Mouse (Mus musculus) forebrain, embryonic 13.5 days (tissue): ENCODE data around the gene Opa3. TPM values are rescaled to one million over a fixed set of nuclear protein-coding genes. Genes with fewer than 3 reads are reported as not detected.

Experiments used
- ATAC-seq: fragments of 200-750 bp; cut with Nextera tagmentation; 2 replicates; pipeline ENCODE4 v1.8.0; 2017
- H3K27ac ChIP-seq: fragments of 300-500 bp; sonication (generic); 2 replicates; pipeline ENCODE4 v1.5.1; 2015; ENCODE audit warnings: inconsistent platforms, mild to moderate bottlenecking, moderate library complexity
- H3K27me3 ChIP-seq: fragments of 300-500 bp; sonication (generic); 2 replicates; pipeline ENCODE4 v1.6.1; 2015; ENCODE audit warnings: mild to moderate bottlenecking, inconsistent platforms
- H3K36me3 ChIP-seq: fragments of 300-500 bp; sonication (generic); 2 replicates; pipeline ENCODE4 v1.6.1; 2015; ENCODE audit warnings: mild to moderate bottlenecking, inconsistent platforms; ENCODE audit not compliant: poor library complexity, severe bottlenecking
- H3K4me1 ChIP-seq: fragments of 300-500 bp; sonication (generic); 2 replicates; pipeline ENCODE4 v1.6.1; 2015; ENCODE audit warnings: inconsistent platforms
- H3K4me2 ChIP-seq: fragments of 300-500 bp; sonication (generic); 2 replicates; pipeline ENCODE4 v1.6.1; 2015; ENCODE audit warnings: inconsistent platforms, mild to moderate bottlenecking, moderate library complexity
- H3K4me3 ChIP-seq: fragments of 300-500 bp; sonication (generic); 2 replicates; pipeline ENCODE4 v1.5.1; 2015; ENCODE audit warnings: mild to moderate bottlenecking, inconsistent platforms
- H3K9ac ChIP-seq: fragments of 300-500 bp; sonication (generic); 2 replicates; pipeline ENCODE4 v1.6.1; 2015; ENCODE audit warnings: mild to moderate bottlenecking, inconsistent platforms
- H3K9me3 ChIP-seq: fragments of 300-500 bp; sonication (generic); replicated peaks from 2 replicates; pipeline ENCODE4 v1.6.1; 2016; ENCODE audit warnings: inconsistent platforms
- WGBS: fragments of 180-500 bp; shearing (Covaris S2); methylation state at CpG from one replicate; pipeline ENCODE4 v1.1.7; 2015; 5-methylcytosine and 5-hydroxymethylcytosine counted together
- polyA plus RNA-seq: library from polyadenylated mRNA; unstranded; fragments of >200 nt; fragmentation: Nextera tagmentation; extraction: Ambion mirVana; gene quantifications from 2 replicates; pipeline ENCODE4 v1.2.1, GENCODE M21; 2015

Opa3 gene
- polyA plus RNA-seq, 1 experiment from 2014 or later: 42.1 TPM

DNA sequence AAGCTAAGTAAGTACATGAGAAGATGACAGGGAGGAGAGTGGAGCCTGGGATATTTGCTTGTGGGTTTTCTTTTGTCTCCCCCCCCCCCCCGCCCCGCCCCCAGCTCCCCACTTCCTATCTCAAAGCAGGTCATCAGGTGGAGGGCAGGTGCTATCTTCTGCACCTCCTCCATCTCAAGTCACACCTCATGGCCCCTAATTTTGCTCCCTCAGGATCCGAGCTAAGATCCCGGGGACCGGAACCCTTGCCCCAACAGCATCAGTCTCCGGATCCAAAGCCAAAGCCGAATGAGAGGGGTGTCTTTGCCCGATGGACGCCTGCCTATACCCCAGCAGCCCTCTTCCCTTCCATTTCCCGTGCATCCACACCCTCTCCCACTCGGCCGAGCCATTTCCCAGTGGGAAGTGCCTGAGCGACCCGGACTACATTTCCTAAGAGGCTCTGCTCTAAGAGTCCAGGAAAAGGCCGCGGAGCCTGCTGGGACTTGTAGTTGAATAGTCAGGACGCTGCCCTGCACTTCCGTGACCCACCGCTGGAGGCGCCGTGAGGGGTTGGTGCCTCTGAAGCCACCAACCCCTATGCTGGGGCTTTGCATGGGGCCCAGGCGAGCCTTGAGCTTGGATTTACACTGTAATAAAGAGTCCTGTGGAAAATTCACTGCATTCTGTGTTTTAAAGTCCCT, 67.5 kb downstream of the Opa3 start:
- Histone ChIP-seq H3K4me3 (peak overlapping the region; percentile 18; the same call in 1 of the 2 replicates), H3K4me2 (peak overlapping the region; percentile 51), H3K36me3 (peaks cover 23% of the 10 kb centered on the region), H3K4me1 (peaks cover 18% of the 10 kb centered on the region), H3K27me3 (no peaks in the 10 kb centered on the region), H3K9me3 (no peaks in the 10 kb centered on the region), H3K27ac (no peak overlapping the region), H3K9ac (peak overlapping the region; percentile 51)
- 16% methylated on average over 20 of the region's 22 CpGs for WGBS
- ATAC-seq: peak; percentile 81

DNA sequence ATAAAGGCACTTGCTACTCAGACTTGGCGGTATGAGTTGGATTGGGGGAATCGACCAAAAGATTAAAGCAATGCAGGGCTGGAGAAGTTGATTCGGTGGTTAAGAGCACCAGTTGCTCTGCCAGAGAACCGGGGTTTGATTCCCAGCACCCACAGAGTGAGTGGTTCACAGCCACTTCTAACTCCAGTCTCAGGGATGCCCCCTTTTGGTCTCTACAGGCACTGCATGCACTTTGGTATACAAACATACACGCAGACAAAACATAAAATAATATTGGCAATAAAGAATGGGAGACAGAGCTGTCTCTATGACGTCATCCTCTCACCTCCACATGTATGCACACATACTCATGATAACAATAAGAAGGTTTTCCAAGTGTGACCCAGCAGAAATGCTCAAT, 68.9 kb downstream of the Opa3 start:
- WGBS: 89% methylated on average over 6 of the region's 6 CpGs
- ATAC-seq: no peak

DNA sequence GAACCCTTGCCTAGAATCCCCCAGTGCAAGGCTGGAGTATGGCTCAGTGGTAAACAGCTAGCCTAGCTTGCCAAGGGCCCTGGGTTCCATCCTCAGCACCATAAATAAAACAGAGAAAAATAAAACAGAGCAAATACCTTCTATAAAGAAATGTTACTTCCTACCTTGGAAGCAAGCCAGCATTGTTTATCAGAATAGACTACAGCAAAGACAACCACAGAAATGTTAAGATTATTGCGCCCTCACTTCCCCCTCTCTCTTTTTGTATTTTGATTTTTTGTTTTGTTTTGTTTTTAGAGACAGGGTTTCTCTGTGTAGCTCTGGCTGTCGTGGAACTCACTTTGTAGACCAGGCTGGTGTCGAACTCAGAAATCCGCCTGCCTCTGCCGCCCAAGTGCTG, 69.7 kb downstream of the Opa3 start:
- 94% methylated on average over 5 of the region's 5 CpGs for WGBS
- H3K4me3 ChIP-seq: no peak overlapping the region
- no peaks in the 10 kb centered on the region for H3K9me3 ChIP-seq
- peaks cover 21% of the 10 kb centered on the region for H3K36me3 ChIP-seq
- H3K9ac ChIP-seq: no peak overlapping the region
- peaks cover 19% of the 10 kb centered on the region for H3K4me1 ChIP-seq
- no peak for ATAC-seq
- no peak overlapping the region for H3K4me2 ChIP-seq
- no peak overlapping the region for H3K27ac ChIP-seq
- H3K27me3 ChIP-seq: peaks cover 14% of the 10 kb centered on the region

More for the DNA sequence above, 68.9 kb downstream of the Opa3 start:
- Histone ChIP-seq H3K4me3 (no peak overlapping the region), H3K9me3 (no peaks in the 10 kb centered on the region), H3K36me3 (peaks cover 23% of the 10 kb centered on the region), H3K27me3 (peaks cover 6% of the 10 kb centered on the region), H3K4me2 (no peak overlapping the region), H3K4me1 (peaks cover 16% of the 10 kb centered on the region), H3K9ac (no peak overlapping the region), H3K27ac (no peak overlapping the region)

DNA sequence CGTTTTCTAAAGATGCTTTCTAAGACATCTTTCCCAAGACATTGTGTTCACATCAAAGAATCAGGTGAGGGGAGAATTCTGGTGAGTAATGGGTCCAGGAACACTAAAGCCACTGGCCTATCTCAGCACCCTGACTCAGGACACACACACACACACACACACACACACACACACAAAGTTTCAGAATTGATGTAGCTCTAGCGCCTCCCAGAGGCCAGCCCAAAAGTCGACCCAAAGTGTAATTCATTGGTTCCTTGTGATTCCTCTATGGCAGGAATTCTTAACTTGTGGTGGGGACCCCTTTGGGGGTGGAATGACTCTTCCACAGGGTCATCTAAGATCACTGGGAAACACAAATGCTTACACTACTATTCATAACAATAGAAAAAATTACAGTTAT, 71.1 kb downstream of the Opa3 start:
- WGBS: 20% methylated on average over 3 of the region's 3 CpGs
- Histone ChIP-seq H3K4me3 (no peak overlapping the region), H3K4me2 (no peak overlapping the region), H3K9ac (no peak overlapping the region), H3K27ac (no peak overlapping the region), H3K36me3 (peaks cover 7% of the 10 kb centered on the region), H3K9me3 (no peaks in the 10 kb centered on the region), H3K27me3 (peaks cover 28% of the 10 kb centered on the region), H3K4me1 (peaks cover 27% of the 10 kb centered on the region)
- ATAC-seq: no peak

DNA sequence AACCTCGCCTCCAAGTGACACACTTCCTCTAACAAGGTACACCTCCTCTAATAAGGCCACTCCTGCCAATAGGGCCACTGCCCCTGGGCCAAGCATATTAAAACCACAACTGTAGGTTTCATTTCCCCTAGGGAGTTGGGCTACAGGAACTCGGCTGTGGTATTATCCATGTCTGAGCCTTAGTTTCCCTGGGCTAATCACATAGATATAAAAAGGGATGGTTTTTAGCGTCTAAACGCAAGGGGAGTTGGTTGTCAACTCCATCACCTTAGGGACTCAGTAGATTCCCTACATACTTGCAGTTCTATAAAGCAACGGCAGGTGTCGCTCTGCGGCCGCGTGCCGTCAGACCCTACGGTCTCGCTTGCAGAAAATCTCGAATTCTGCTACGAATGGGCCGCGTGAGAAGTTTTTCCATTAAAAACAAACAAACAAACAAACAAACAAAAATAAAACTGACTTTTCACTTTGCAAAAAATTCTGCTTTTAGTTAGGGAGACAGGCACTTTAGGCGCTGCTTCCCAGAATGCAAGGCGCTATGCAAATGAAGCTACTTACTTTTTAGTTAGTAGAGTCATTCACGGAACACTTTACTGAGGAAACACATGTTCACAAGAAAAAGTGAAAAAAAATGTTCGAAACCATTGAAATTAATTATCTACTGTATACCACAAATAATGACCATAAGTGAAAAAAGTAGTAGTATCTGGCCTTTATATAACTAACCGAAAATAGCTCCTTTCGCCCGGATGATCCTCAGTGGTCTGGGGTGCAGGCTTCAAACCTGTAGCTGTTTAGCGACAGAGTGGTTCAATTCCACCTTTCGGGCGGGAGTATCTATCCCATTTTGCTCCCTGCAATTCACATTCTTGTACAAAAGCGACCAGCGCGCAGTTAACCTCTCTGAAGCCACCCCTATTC, 72.6 kb downstream of the Opa3 start:
- H3K4me2 ChIP-seq: peak overlapping the region; percentile 64
- no peak overlapping the region for H3K27ac ChIP-seq
- H3K9me3 ChIP-seq: no peaks in the 10 kb centered on the region
- under 1% methylated on average over 29 of the region's 29 CpGs for WGBS
- H3K4me3 ChIP-seq: peak overlapping the region; percentile 44
- H3K9ac ChIP-seq: peak overlapping the region; percentile 41
- peak; percentile 82 for ATAC-seq
- H3K36me3 ChIP-seq: no peaks in the 10 kb centered on the region
- H3K27me3 ChIP-seq: peaks cover 44% of the 10 kb centered on the region
- H3K4me1 ChIP-seq: peaks cover 33% of the 10 kb centered on the region

DNA sequence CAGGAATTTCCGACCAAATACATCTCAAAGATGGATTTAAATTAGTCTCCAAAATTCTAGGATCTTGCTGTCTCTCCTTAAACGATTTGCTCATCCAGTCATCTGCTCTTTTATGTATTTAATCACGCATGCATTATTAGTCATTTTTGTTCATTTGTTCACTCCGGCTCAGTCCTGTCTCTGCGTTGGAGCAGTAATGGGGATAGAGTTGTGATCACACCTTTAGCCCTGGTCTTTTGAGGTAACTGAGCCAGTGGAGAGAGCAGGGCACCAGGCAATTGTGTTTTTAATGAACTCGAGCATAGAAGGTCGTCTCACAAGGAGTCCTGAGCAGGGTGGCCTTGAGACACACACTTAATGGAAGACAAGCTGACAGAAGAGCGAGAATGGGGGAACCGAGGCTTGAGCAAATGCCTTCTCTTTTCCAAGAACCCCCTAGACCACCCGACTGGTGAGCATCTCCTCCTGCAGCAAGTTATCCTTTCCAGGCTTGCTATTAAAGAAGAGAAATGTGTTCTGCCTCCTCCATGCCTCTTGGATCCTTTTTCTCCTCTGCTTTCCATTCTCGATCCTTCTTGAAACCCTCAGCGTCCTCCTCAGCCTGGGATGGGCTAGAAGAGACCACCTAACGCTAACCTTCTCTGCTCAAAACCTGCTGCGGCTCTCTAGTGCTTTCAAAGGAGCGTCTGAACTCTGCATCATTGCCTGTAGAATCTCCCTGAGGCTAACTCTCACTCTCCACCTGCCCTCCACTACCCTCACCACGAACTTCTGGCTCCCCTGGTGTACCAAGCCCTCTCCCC, 73.5 kb downstream of the Opa3 start:
- Histone ChIP-seq H3K27me3 (peaks cover 53% of the 10 kb centered on the region), H3K9me3 (no peaks in the 10 kb centered on the region), H3K36me3 (no peaks in the 10 kb centered on the region), H3K4me2 (peak overlapping the region; percentile 64), H3K27ac (no peak overlapping the region), H3K4me3 (peak overlapping the region; percentile 44), H3K4me1 (peaks cover 33% of the 10 kb centered on the region), H3K9ac (peak overlapping the region; percentile 55)
- WGBS: 10% methylated on average over 16 of the region's 16 CpGs
- ATAC-seq: no peak

DNA sequence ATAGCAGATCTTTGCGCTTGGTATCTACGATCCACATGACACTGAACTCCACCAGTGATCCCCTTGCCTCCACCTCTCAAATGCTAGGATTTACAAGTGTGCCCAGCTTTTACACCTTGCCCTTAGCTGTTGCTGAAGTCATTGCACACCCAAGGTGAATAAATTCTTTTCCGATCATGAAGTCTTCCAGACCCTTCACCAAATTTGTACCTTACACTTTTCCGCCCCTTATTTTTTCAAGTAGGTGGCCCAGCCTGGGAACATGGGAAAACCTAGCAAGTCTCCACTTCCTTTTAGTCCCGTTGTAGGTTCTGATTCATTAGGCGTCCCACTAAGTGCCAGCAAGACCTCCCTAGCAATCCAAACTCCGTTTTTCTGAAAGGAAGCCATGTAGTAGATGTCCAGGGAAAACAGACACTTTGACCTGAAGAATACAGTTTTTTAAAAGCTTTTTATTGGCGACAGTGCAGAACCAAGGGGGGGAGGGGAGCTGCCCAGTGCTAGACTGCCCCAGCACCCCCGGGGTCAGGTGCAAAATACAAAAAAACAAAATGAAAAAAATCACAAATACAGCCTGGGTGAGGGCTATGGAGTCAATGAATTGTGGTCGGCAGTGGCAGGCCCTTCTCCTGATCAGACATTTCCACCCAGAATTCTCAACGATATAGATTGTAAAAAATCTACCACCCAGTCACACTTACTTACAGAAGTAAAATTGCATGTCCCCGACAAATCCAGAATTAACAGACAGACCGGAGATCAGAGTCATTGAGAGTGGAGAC, 74.3 kb downstream of the Opa3 start:
- Histone ChIP-seq H3K9ac (peak overlapping the region; percentile 55; the same call in 1 of the 2 replicates), H3K4me3 (peak overlapping the region; percentile 44), H3K27ac (no peak overlapping the region), H3K27me3 (peaks cover 61% of the 10 kb centered on the region), H3K36me3 (no peaks in the 10 kb centered on the region), H3K4me2 (peak overlapping the region; percentile 64), H3K9me3 (no peaks in the 10 kb centered on the region), H3K4me1 (peaks cover 35% of the 10 kb centered on the region)
- WGBS: 47% methylated on average over 13 of the region's 13 CpGs
- ATAC-seq: no peak

DNA sequence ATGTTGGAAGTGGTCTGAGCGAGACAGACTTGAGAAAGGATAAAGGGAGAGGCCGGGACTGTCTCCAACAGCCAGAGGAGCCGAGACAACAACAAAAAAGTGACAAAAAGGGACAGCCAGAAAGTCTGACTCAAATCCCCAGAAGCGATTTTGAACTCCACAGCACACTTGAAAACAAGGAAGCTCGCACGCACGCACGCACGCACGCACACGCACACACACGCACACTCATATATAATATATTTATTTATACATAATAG, 74.8 kb downstream of the Opa3 start:
- no peak overlapping the region for H3K9ac ChIP-seq
- H3K9me3 ChIP-seq: no peaks in the 10 kb centered on the region
- no peak overlapping the region for H3K4me2 ChIP-seq
- no peak overlapping the region for H3K27ac ChIP-seq
- peaks cover 61% of the 10 kb centered on the region for H3K27me3 ChIP-seq
- peaks cover 40% of the 10 kb centered on the region for H3K4me1 ChIP-seq
- no peaks in the 10 kb centered on the region for H3K36me3 ChIP-seq
- no peak for ATAC-seq
- 75% methylated on average over 12 of the region's 12 CpGs for WGBS
- no peak overlapping the region for H3K4me3 ChIP-seq

DNA sequence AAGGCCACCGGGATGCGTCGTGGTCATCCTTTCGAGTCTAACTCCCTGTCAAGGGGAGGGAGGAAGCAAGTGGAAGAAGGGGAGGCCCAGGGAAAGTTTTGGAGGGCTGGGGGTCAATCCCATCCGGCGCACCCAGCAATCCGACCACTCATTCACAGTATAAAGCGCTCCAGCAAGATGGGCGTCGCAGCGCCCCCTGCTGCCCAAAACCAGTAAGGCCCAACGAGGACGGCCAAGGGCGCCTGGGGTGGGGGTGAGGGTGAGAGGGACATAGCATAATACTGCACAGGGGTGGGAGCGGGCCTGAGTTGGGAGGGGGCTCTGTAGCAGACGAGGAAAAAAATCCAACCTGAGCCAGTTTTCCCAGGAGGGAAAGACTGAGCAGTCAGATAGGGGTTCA, 75.6 kb downstream of the Opa3 start:
- no peak for ATAC-seq
- peak overlapping the region; percentile 48; the same call in 1 of the 2 replicates for H3K9ac ChIP-seq
- whole genome bisulfite sequencing: 0% methylated on average over 16 of the region's 16 CpGs
- H3K4me2 ChIP-seq: peak overlapping the region; percentile 59
- H3K9me3 ChIP-seq: no peaks in the 10 kb centered on the region
- H3K4me1 ChIP-seq: peaks cover 44% of the 10 kb centered on the region
- no peak overlapping the region for H3K27ac ChIP-seq
- peaks cover 61% of the 10 kb centered on the region for H3K27me3 ChIP-seq
- no peaks in the 10 kb centered on the region for H3K36me3 ChIP-seq
- H3K4me3 ChIP-seq: peak overlapping the region; percentile 39

DNA sequence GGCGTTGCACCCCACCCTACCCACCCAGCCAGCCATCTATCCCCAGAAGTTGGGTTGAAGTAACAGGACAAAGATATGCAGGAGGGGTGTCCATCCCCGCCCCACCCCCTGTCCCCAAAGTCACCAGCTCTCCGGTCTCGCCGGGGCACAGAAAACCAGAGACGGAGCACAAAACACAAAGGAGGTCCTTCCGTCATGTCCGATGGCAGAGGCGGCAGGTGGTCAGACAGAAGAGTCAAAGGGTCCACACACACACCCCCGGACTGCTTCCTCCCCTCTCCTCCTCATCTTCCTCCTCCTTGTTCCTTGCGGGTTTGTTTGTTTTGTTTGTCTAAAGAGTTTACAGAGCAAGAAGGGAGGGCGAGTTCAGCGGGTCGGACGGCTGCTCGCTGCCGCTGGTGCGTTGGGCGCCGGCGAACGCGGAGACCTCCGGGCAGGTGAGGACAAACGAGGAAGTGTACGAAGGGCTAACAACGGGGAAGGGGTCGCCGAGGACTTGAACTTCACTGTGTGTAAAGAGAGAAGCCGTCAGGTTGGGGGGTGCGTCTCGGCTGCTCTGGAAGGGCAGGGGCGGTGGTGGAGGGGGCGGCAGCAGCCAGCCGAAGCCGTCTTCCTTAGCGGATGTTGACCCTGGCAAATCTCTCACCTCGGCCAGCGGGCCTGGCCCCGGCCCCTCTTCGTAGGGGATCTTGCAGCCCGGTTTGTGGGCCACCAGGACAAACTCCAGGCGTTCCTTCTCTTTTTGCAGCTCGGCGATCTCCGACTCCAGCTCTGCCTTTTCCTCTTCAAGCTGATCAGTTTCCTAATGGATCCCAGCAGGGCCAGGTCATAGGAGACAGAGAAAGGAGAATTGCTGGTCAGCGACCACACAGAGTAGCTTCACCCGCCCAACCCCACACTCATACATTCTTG, 76.6 kb downstream of the Opa3 start:
- WGBS: 2% methylated on average over 48 of the region's 48 CpGs
- Histone ChIP-seq H3K27ac (no peak overlapping the region), H3K4me1 (peaks cover 54% of the 10 kb centered on the region), H3K4me2 (peak overlapping the region; percentile 59), H3K9ac (peak overlapping the region; percentile 50), H3K36me3 (no peaks in the 10 kb centered on the region), H3K9me3 (no peaks in the 10 kb centered on the region), H3K4me3 (peak overlapping the region; percentile 39), H3K27me3 (peaks cover 61% of the 10 kb centered on the region)
- ATAC-seq: no peak

DNA sequence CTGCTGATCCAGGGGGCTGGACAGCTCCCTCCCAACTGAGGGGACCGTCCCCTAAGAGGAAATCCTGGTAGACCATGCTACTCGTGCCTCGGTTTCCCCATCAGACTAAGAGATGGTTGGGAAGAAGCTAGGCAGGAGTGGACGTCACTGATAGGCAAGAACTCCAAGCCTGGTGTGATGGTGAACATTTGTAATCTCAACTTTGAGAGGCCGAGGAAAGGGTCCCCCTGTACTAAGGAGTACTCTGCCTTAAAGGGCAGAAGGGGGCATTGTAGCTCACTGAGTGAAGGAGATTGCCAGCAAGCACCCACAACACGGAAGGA, 77.2 kb downstream of the Opa3 start:
- ATAC-seq: no peak
- Histone ChIP-seq H3K27ac (no peak overlapping the region), H3K4me1 (peaks cover 56% of the 10 kb centered on the region), H3K27me3 (peaks cover 61% of the 10 kb centered on the region), H3K4me3 (peak overlapping the region; percentile 39), H3K9me3 (no peaks in the 10 kb centered on the region), H3K9ac (no peak overlapping the region), H3K4me2 (peak overlapping the region; percentile 59; the same call in 1 of the 2 replicates), H3K36me3 (no peaks in the 10 kb centered on the region)
- WGBS: 10% methylated on average over 6 of the region's 6 CpGs
